Mouse (Mus musculus) layer of hippocampus, adult 18-20 months (tissue): ENCODE measurements around the gene Olfr180. TPM values are rescaled to one million over a fixed set of nuclear protein-coding genes. Genes with fewer than 3 reads are reported as not detected.

Experiments used
- DNase-seq, 2 experiments: peaks; one replicate each; pipeline ENCODE4 v3.0.0; 2022; ENCODE audit warnings: low spot score in 2 of 2
- long read RNA-seq: library from polyadenylated mRNA; stranded (forward); transcript quantifications from one replicate; pipeline ENCODE4 v2.0.0, GENCODE M21; 2021
- total RNA-seq, 2 experiments: library from RNA; stranded (reverse); gene quantifications; 2 replicates each; pipeline ENCODE4 v1.2.3; 2021

Olfr180 gene
- not detected for total RNA-seq
- long read RNA-seq, result 0 reads

GRCm38 (mm10) chr16:58929292-58929691 is at the start of gene Olfr180:
TSS of gene Olfr180 (minus strand) at chr16:58929392.
- DNase-seq, result no peak

- DNase-seq, result no peak
Measured at GRCm38 (mm10) chr16:58928655-58929054, 537 bp downstream of the Olfr180 start, which contains the start of gene Olfr181. TSS of gene Olfr181 (minus strand) at chr16:58928755.

DNA sequence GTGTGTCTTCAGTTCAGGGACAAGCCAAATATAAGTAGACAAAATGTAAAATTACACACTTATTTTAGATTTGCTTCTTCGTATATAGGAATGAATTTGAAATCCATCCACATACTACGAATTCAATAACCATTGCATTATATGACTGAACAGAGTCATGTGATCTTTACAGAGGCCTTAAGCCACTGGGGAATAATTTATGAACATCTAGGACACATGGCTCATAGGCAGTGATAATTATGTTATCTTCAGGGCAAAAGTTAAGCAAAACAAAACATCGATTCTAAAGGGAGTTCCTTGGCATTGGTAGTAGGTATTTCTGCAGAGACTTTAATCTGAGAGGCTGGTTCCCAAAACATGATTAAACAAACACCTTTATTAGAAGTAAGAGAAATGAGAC is 37.2 kb downstream of the Olfr180 start, which contains the start of gene Olfr178:
TSS of gene Olfr178 (minus strand) at position 101 of the 400 bp plus-strand sequence.
- DNase-seq, result no peak

DNA sequence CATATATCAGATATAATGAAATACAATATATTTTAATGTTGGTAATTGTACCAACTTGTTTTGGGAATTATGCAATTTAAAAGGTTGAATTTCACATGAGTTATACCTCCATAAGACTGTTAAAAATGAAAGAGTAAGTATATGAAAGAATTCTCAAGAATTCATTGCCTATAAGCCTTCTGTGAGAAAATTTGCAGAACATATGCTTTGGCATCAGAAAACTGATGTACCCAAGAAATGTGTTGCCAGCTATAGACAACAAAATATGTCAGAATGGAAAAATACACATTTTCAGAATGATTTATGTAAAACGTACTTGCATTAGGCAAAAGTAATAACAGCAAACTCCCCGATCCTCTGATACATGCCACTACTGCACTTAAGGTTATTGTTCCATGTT is 44.8 kb downstream of the Olfr180 start:
- DNase-seq, result no peak

GRCm38 (mm10) chr16:58874668-58875067 is 54.5 kb downstream of the Olfr180 start, which contains the start of gene Olfr177:
TSS of gene Olfr177 (minus strand) at chr16:58874768.
- no peak for DNase-seq

Other genes starting within 250 kb of the Olfr180 start
- not detected for gene Gpr15, start 210.3 kb downstream of the Olfr180 start, total RNA-seq
- 100 to 1,000 TPM in 1 of 2 experiments, 10 to 100 TPM in 1; 95.5 to 101 TPM for gene Cldnd1, start 201.5 kb downstream of the Olfr180 start, total RNA-seq
- gene Olfr172, start 166.2 kb downstream of the Olfr180 start, total RNA-seq, result not detected
- gene Olfr173, start 129.1 kb downstream of the Olfr180 start, total RNA-seq, result not detected
- not detected for gene Olfr175-ps1, start 102.6 kb downstream of the Olfr180 start, total RNA-seq
- gene Olfr177, start 54.6 kb downstream of the Olfr180 start, total RNA-seq, result not detected
- gene Olfr178, start 37.3 kb downstream of the Olfr180 start, total RNA-seq, result not detected
- not detected for gene Olfr181, start 637 bp downstream of the Olfr180 start, total RNA-seq
- not detected for gene Olfr183, start 66.0 kb upstream of the Olfr180 start, total RNA-seq
- gene Olfr186, start 100.9 kb upstream of the Olfr180 start, total RNA-seq, result not detected
- not detected for gene Olfr187, start 110.4 kb upstream of the Olfr180 start, total RNA-seq
- gene Olfr190, start 148.6 kb upstream of the Olfr180 start, total RNA-seq, result not detected
- not detected for gene Olfr191, start 160.4 kb upstream of the Olfr180 start, total RNA-seq
- gene Olfr193, start 182.5 kb upstream of the Olfr180 start, total RNA-seq, result not detected
- not detected for gene Olfr194, start 191.7 kb upstream of the Olfr180 start, total RNA-seq
- not detected for gene Olfr195, start 217.7 kb upstream of the Olfr180 start, total RNA-seq
- not detected for gene Olfr196, start 241.1 kb upstream of the Olfr180 start, total RNA-seq